24 mouse cellular contexts compared by ENCODE assay signal in genomic region chr15:79057850-79058249, GRCm38 (mm10). TPM values are rescaled to one million over a fixed set of nuclear protein-coding genes. Genes with fewer than 3 reads are reported as not detected.
DNase-seq lines count a peak whose midpoint lies in the region; ATAC-seq and TF ChIP-seq lines count a peak whose summit lies in the region.
"Had no signal": no experiment of that assay in that cellular context is flagged by ENCODE, and none has a peak within 500 bp of the region (broad histone marks: within the 10 kb centered on the region; RNA-seq: fewer than 3 reads in every experiment).

No protein-coding gene starts in this region.

- H3K27ac ChIP-seq in liver, embryonic 14.5 days: peak overlapping the region; percentile 72
- H3K27ac ChIP-seq: embryonic facial prominence, embryonic 12.5 days; forebrain, embryonic 10.5 days; heart, embryonic 13.5 days; hindbrain, postnatal 0 days had no signal

- H3K4me1 ChIP-seq in megakaryocyte, embryonic 14.5 days: peaks cover 46% of the 10 kb centered on the region
- peaks cover 22% of the 10 kb centered on the region in 2 experiments for H3K4me1 ChIP-seq in liver, embryonic 14.5 days (replicated peaks; ENCODE audit: control insufficient read depth in 2 of 2, insufficient read depth in 2 of 2, low read length in 1 of 2)

- H3K4me2 ChIP-seq in liver, embryonic 14.5 days (ENCODE audit: low read depth): peak overlapping the region; percentile 51
- H3K4me2 ChIP-seq: embryonic facial prominence, embryonic 12.5 days; heart, embryonic 13.5 days had no signal

- peak overlapping the region; percentile 70 for H3K4me3 ChIP-seq in megakaryocyte, embryonic 14.5 days (replicated peaks)
- no peak overlapping the region for H3K4me3 ChIP-seq in liver, embryonic 14.5 days (ENCODE audit: insufficient read depth in 1 of 2, low read depth in 2 of 2, low read length in 2 of 2)
- H3K4me3 ChIP-seq: embryonic facial prominence, embryonic 12.5 days; forebrain, embryonic 10.5 days; heart, embryonic 13.5 days had no signal

- peaks cover 10% of the 10 kb centered on the region for H3K27me3 ChIP-seq in megakaryocyte, embryonic 14.5 days (replicated peaks)
- H3K27me3 ChIP-seq in liver, embryonic 14.5 days (ENCODE audit: control insufficient read depth, insufficient read depth, low read length): no peaks in the 10 kb centered on the region
- H3K27me3 ChIP-seq: CH12.LX; embryonic facial prominence, embryonic 12.5 days; heart, embryonic 13.5 days; Patski had no signal

- 0 out of 2 replicates have a peak, but pooled peaks have one; percentile 16 for TF ChIP-seq CTCF in liver, embryonic 14.5 days (IDR thresholded peaks at IDR 0.05; ENCODE audit: low read depth)

- no peak overlapping the region; the same call in 1 of the 2 replicates for H3K9ac ChIP-seq in liver, embryonic 14.5 days (replicated peaks)
- H3K9ac ChIP-seq: embryonic facial prominence, embryonic 12.5 days; heart, embryonic 13.5 days had no signal

- 46% methylated on average over 6 of the region's 6 CpGs for WGBS in liver, embryonic 14.5 days (ENCODE audit: insufficient replicate concordance)

- peak; percentile 73 for DNase-seq in c-Kit-positive CD71-positive TER-119-positive erythroid progenitor cells, embryonic 14.5 days (ENCODE audit: low spot score)
- DNase-seq in liver, embryonic 14.5 days (ENCODE audit: low read depth in 3 of 3, low spot score in 3 of 3): peak; percentile 65 to 69 (median 67)
- no peak for DNase-seq in lung, postnatal 14 days
- DNase-seq in embryo, embryonic 11 days: no peak
- DNase-seq in lung, postnatal 25 days (ENCODE audit: low spot score): no peak
- DNase-seq: adrenal gland, postnatal 14 days; cerebellum, adult 2 months; cerebellum, postnatal 10 days; gastrocnemius, postnatal 14 days; heart, postnatal 36 days had no signal

- TF ChIP-seq EP300 in liver, embryonic 14.5 days (IDR thresholded peaks at IDR 0.05; ENCODE audit: low read depth): peak; percentile 53

- no peak for ATAC-seq in megakaryocyte, adult 5-6 weeks (ENCODE audit: poor library complexity, severe bottlenecking)
- ATAC-seq in erythroid progenitor cell, adult 5-6 weeks (replicated peaks; ENCODE audit: low FRiP score, poor library complexity, severe bottlenecking): peak; percentile 61
- peak; percentile 30 for ATAC-seq in liver, embryonic 14.5 days (ENCODE audit: insufficient read depth)
- ATAC-seq: activated CD4-positive, CD25-positive, alpha-beta regulatory T cell, adult 4 months; forebrain, embryonic 16.5 days; hindbrain, postnatal 0 days; Patski had no signal

- peaks cover 16% of the 10 kb centered on the region for H3K9me3 ChIP-seq in megakaryocyte, embryonic 14.5 days
- no peaks in the 10 kb centered on the region for H3K9me3 ChIP-seq in liver, embryonic 14.5 days (ENCODE audit: control insufficient read depth, low read length)
- H3K9me3 ChIP-seq: embryonic facial prominence, embryonic 12.5 days; forebrain, embryonic 10.5 days; heart, embryonic 13.5 days had no signal

- peaks cover 85% of the 10 kb centered on the region for H3K36me3 ChIP-seq in megakaryocyte, embryonic 14.5 days (replicated peaks; ENCODE audit: low read length)
- H3K36me3 ChIP-seq in liver, embryonic 14.5 days (replicated peaks; ENCODE audit: control insufficient read depth, insufficient read depth, low read depth): peaks cover 82% of the 10 kb centered on the region

RNA-seq across cellular contexts. Expression of gene Ankrd54, which starts 4.8 kb away (rescaled TPM):
- polyA plus RNA-seq in megakaryocyte, embryonic 14.5 days (2012; ENCODE audit: insufficient read depth, low replicate concordance): 32.5 and 90.9 TPM in 2 replicates
- 13.5 and 14.3 TPM in 2 replicates for total RNA-seq in megakaryocyte, adult 5-6 weeks (2015)
- 10.3 and 11.2 TPM in 2 replicates for total RNA-seq in megakaryocyte, adult 5-6 weeks (2017)
- total RNA-seq in erythroid progenitor cell, adult 5-6 weeks (2015; ENCODE audit: low replicate concordance): 64.9 and 75.0 TPM in 2 replicates
- 37.3 and 66.5 TPM in 2 replicates for total RNA-seq in erythroid progenitor cell, adult 5-6 weeks (2017; ENCODE audit: low replicate concordance)
- polyA plus RNA-seq in liver, embryonic 14.5 days (2012; rRNA removed): 39.9 and 43.4 TPM in 2 replicates
- 37.7 and 48.3 TPM in 2 replicates for polyA plus RNA-seq in liver, embryonic 14.5 days (2014; fragmentation: Nextera tagmentation; extraction: Ambion mirVana)

RNA-seq across cellular contexts. Expression of gene Galr3, which starts 16.2 kb away (rescaled TPM):
- 10.8 and 18.1 TPM in 2 replicates for polyA plus RNA-seq in megakaryocyte, embryonic 14.5 days (2012; ENCODE audit: insufficient read depth, low replicate concordance)
- total RNA-seq in megakaryocyte, adult 5-6 weeks (2015): not detected in 2 replicates
- total RNA-seq in megakaryocyte, adult 5-6 weeks (2017): not detected in 2 replicates
- total RNA-seq in erythroid progenitor cell, adult 5-6 weeks (2015; ENCODE audit: low replicate concordance): not detected in 2 replicates
- total RNA-seq in erythroid progenitor cell, adult 5-6 weeks (2017; ENCODE audit: low replicate concordance): not detected in 2 replicates
- 0.30 and 0.50 TPM in 2 replicates for polyA plus RNA-seq in liver, embryonic 14.5 days (2012; rRNA removed)
- polyA plus RNA-seq in liver, embryonic 14.5 days (2014; fragmentation: Nextera tagmentation; extraction: Ambion mirVana): not detected in 2 replicates
- total RNA-seq: gastrocnemius, adult 18-20 months; heart, postnatal 36 days had no signal
- polyA plus RNA-seq: activated CD4-positive, CD25-positive, alpha-beta regulatory T cell, adult 4 months; embryonic facial prominence, embryonic 12.5 days; forebrain, embryonic 10.5 days; forebrain, embryonic 16.5 days; heart, embryonic 13.5 days; heart, postnatal 0 days; hindbrain, embryonic 11.5 days had no signal

RNA-seq across cellular contexts. Expression of gene Eif3l, which starts 17.1 kb away (rescaled TPM):
- polyA plus RNA-seq in megakaryocyte, embryonic 14.5 days (2012; ENCODE audit: insufficient read depth, low replicate concordance): 9.1 and 10.8 TPM in 2 replicates
- total RNA-seq in megakaryocyte, adult 5-6 weeks (2015): 110 and 116 TPM in 2 replicates
- total RNA-seq in megakaryocyte, adult 5-6 weeks (2017): 153 and 155 TPM in 2 replicates
- 50.1 and 69.2 TPM in 2 replicates for total RNA-seq in erythroid progenitor cell, adult 5-6 weeks (2015; ENCODE audit: low replicate concordance)
- total RNA-seq in erythroid progenitor cell, adult 5-6 weeks (2017; ENCODE audit: low replicate concordance): 47.1 and 47.9 TPM in 2 replicates
- polyA plus RNA-seq in liver, embryonic 14.5 days (2012; rRNA removed): 99.9 and 104 TPM in 2 replicates
- polyA plus RNA-seq in liver, embryonic 14.5 days (2014; fragmentation: Nextera tagmentation; extraction: Ambion mirVana): 130 and 132 TPM in 2 replicates

RNA-seq across cellular contexts. Expression of gene H1f0, which starts 29.6 kb away (rescaled TPM):
- 211 and 406 TPM in 2 replicates for polyA plus RNA-seq in megakaryocyte, embryonic 14.5 days (2012; ENCODE audit: insufficient read depth, low replicate concordance)
- total RNA-seq in megakaryocyte, adult 5-6 weeks (2015): 47.9 and 51.3 TPM in 2 replicates
- 87.2 and 90.0 TPM in 2 replicates for total RNA-seq in megakaryocyte, adult 5-6 weeks (2017)
- 13.7 and 21.4 TPM in 2 replicates for total RNA-seq in erythroid progenitor cell, adult 5-6 weeks (2015; ENCODE audit: low replicate concordance)
- 16.7 and 19.7 TPM in 2 replicates for total RNA-seq in erythroid progenitor cell, adult 5-6 weeks (2017; ENCODE audit: low replicate concordance)
- 53.1 and 65.2 TPM in 2 replicates for polyA plus RNA-seq in liver, embryonic 14.5 days (2012; rRNA removed)
- 47.8 and 52.8 TPM in 2 replicates for polyA plus RNA-seq in liver, embryonic 14.5 days (2014; fragmentation: Nextera tagmentation; extraction: Ambion mirVana)

RNA-seq across cellular contexts. Expression of gene Micall1, which starts 50.8 kb away (rescaled TPM):
- polyA plus RNA-seq in megakaryocyte, embryonic 14.5 days (2012; ENCODE audit: insufficient read depth, low replicate concordance): 2.0 and 8.4 TPM in 2 replicates
- total RNA-seq in megakaryocyte, adult 5-6 weeks (2015): 4.4 and 6.1 TPM in 2 replicates
- 3.6 and 6.3 TPM in 2 replicates for total RNA-seq in megakaryocyte, adult 5-6 weeks (2017)
- 0.72 TPM in 1 of 2 replicates, not detected in the other for total RNA-seq in erythroid progenitor cell, adult 5-6 weeks (2015; ENCODE audit: low replicate concordance)
- total RNA-seq in erythroid progenitor cell, adult 5-6 weeks (2017; ENCODE audit: low replicate concordance): 1.7 and 4.1 TPM in 2 replicates
- 1.6 and 1.7 TPM in 2 replicates for polyA plus RNA-seq in liver, embryonic 14.5 days (2012; rRNA removed)
- 0.69 and 0.71 TPM in 2 replicates for polyA plus RNA-seq in liver, embryonic 14.5 days (2014; fragmentation: Nextera tagmentation; extraction: Ambion mirVana)

Comparison
In these comparisons a context has a peak if more than half of its experiments do, and no peak if none do; other contexts are left out.
1. DNase-seq: peak in c-Kit-positive CD71-positive TER-119-positive erythroid progenitor cells, embryonic 14.5 days (single experiment) and liver, embryonic 14.5 days (3 of 3); none in lung, postnatal 14 days (single experiment), embryo, embryonic 11 days (single experiment) and lung, postnatal 25 days (single experiment).